Comparison of ENCODE assay signal across 8 mouse cellular contexts in genomic region chr1:21077191-21077590, GRCm38 (mm10). TPM values are rescaled to one million over a fixed set of nuclear protein-coding genes. Genes with fewer than 3 reads are reported as not detected.
DNase-seq lines count a peak whose midpoint lies in the region; ATAC-seq and TF ChIP-seq lines count a peak whose summit lies in the region.

No protein-coding gene starts in this region.

- H3K4me1 ChIP-seq in heart, embryonic 13.5 days = peaks cover 68% of the 10 kb centered on the region
- peaks cover 5% of the 10 kb centered on the region for H3K4me1 ChIP-seq in embryonic facial prominence, embryonic 11.5 days (ENCODE audit: control insufficient read depth, insufficient read depth, low read length)
- H3K4me1 ChIP-seq in intestine, postnatal 0 days (replicated peaks; ENCODE audit: control insufficient read depth, insufficient read depth, low read length) = peaks cover 13% of the 10 kb centered on the region; the same call in 1 of the 2 replicates
- peaks cover 15% of the 10 kb centered on the region for H3K4me1 ChIP-seq in midbrain, embryonic 15.5 days

- peak overlapping the region; percentile 84 for H3K4me2 ChIP-seq in heart, embryonic 13.5 days
- H3K4me2 ChIP-seq in embryonic facial prominence, embryonic 11.5 days (ENCODE audit: low read depth, low read length) = peak overlapping the region; percentile 72; the same call in 1 of the 2 replicates
- peak overlapping the region; percentile 89 for H3K4me2 ChIP-seq in intestine, postnatal 0 days (replicated peaks; ENCODE audit: low read depth)
- H3K4me2 ChIP-seq in midbrain, embryonic 15.5 days = peak overlapping the region; percentile 67

- peak overlapping the region; percentile 88 for H3K9ac ChIP-seq in heart, embryonic 13.5 days
- H3K9ac ChIP-seq in embryonic facial prominence, embryonic 11.5 days (replicated peaks; ENCODE audit: low read length) = no peak overlapping the region
- H3K9ac ChIP-seq in intestine, postnatal 0 days (ENCODE audit: low read depth, low read length) = no peak overlapping the region
- H3K9ac ChIP-seq in midbrain, embryonic 15.5 days = no peak overlapping the region

- intact Hi-C loops in left cerebral cortex, postnatal 14 days (cut with DNase I) = no loop called here

- TF ChIP-seq CTCF in intestine, postnatal 0 days (IDR thresholded peaks at IDR 0.05; ENCODE audit: low read depth) = no peak

- H3K36me3 ChIP-seq in heart, embryonic 13.5 days = no peaks in the 10 kb centered on the region
- H3K36me3 ChIP-seq in embryonic facial prominence, embryonic 11.5 days (replicated peaks; ENCODE audit: control insufficient read depth, insufficient read depth, low read depth, low read length) = no peaks in the 10 kb centered on the region
- no peaks in the 10 kb centered on the region for H3K36me3 ChIP-seq in intestine, postnatal 0 days (ENCODE audit: control insufficient read depth, insufficient read depth)
- no peaks in the 10 kb centered on the region for H3K36me3 ChIP-seq in midbrain, embryonic 15.5 days (replicated peaks)

- 60% methylated on average over 5 of the region's 5 CpGs for WGBS in heart, embryonic 13.5 days
- WGBS in embryonic facial prominence, embryonic 11.5 days = 42% methylated on average over 5 of the region's 5 CpGs
- WGBS in intestine, postnatal 0 days = 54% methylated on average over 5 of the region's 5 CpGs
- 37% methylated on average over 5 of the region's 5 CpGs for WGBS in midbrain, embryonic 15.5 days

- no peaks in the 10 kb centered on the region for H3K9me3 ChIP-seq in heart, embryonic 13.5 days
- H3K9me3 ChIP-seq in embryonic facial prominence, embryonic 11.5 days (replicated peaks; ENCODE audit: control insufficient read depth, low read length) = no peaks in the 10 kb centered on the region
- no peaks in the 10 kb centered on the region for H3K9me3 ChIP-seq in intestine, postnatal 0 days (ENCODE audit: control insufficient read depth)
- no peaks in the 10 kb centered on the region for H3K9me3 ChIP-seq in midbrain, embryonic 15.5 days

- H3K27me3 ChIP-seq in heart, embryonic 13.5 days (replicated peaks) = no peaks in the 10 kb centered on the region
- H3K27me3 ChIP-seq in embryonic facial prominence, embryonic 11.5 days (ENCODE audit: control insufficient read depth, insufficient read depth, low read length) = no peaks in the 10 kb centered on the region
- no peaks in the 10 kb centered on the region for H3K27me3 ChIP-seq in intestine, postnatal 0 days (replicated peaks; ENCODE audit: control insufficient read depth, insufficient read depth, low read length)
- no peaks in the 10 kb centered on the region for H3K27me3 ChIP-seq in midbrain, embryonic 15.5 days (replicated peaks)

- DNase-seq in heart, adult 8-10 months (ENCODE audit: low spot score) = no peak
- peak; percentile 36 for DNase-seq in embryonic facial prominence, embryonic 11.5 days (ENCODE audit: low spot score)
- DNase-seq in spleen, adult 12 weeks (ENCODE audit: low spot score) = no peak
- DNase-seq in left cerebral cortex, postnatal 14 days (ENCODE audit: low spot score in 2 of 2) = no peak
- DNase-seq in thymus, postnatal 10 days (ENCODE audit: low spot score in 2 of 2) = no peak

- peak overlapping the region; percentile 85 for H3K4me3 ChIP-seq in heart, embryonic 13.5 days
- 0 out of 2 replicates have a peak overlapping the region, but pooled peaks have one; percentile 3 for H3K4me3 ChIP-seq in embryonic facial prominence, embryonic 11.5 days (ENCODE audit: low read depth, low read length)
- peak overlapping the region; percentile 78; the same call in 1 of the 2 replicates for H3K4me3 ChIP-seq in intestine, postnatal 0 days (ENCODE audit: low read depth, low read length)
- no peak overlapping the region for H3K4me3 ChIP-seq in midbrain, embryonic 15.5 days

- ATAC-seq in heart, embryonic 13.5 days (ENCODE audit: extremely low read depth, insufficient number of reproducible peaks, low FRiP score, low TSS enrichment) = no peak
- ATAC-seq in embryonic facial prominence, embryonic 11.5 days (replicated peaks; ENCODE audit: insufficient number of reproducible peaks, low FRiP score, low TSS enrichment, low read depth) = no peak
- ATAC-seq in intestine, postnatal 0 days = no peak
- ATAC-seq in midbrain, embryonic 15.5 days (replicated peaks) = no peak

- H3K27ac ChIP-seq in heart, embryonic 13.5 days (replicated peaks) = no peak overlapping the region
- H3K27ac ChIP-seq in embryonic facial prominence, embryonic 11.5 days (replicated peaks; ENCODE audit: low read depth, low read length) = no peak overlapping the region
- H3K27ac ChIP-seq in intestine, postnatal 0 days (ENCODE audit: low read depth, low read length) = no peak overlapping the region
- no peak overlapping the region for H3K27ac ChIP-seq in midbrain, embryonic 15.5 days

RNA-seq across cellular contexts. Expression of gene Tram2, which starts 1.8 kb away (rescaled TPM):
- 4.3 and 4.4 TPM in 2 replicates for polyA plus RNA-seq in heart, embryonic 13.5 days (2015; fragmentation: Nextera tagmentation; extraction: Ambion mirVana)
- total RNA-seq in heart, adult 8-10 months (2022) = 1 to 10 TPM; 4.3 to 5.8 (median 4.9) TPM
- polyA plus RNA-seq in embryonic facial prominence, embryonic 11.5 days (2014; fragmentation: Nextera tagmentation; extraction: Ambion mirVana) = 8.7 and 9.0 TPM in 2 replicates
- polyA plus RNA-seq in intestine, postnatal 0 days (2015; fragmentation: Nextera tagmentation; extraction: Ambion mirVana) = 4.2 and 4.3 TPM in 2 replicates
- polyA plus RNA-seq in midbrain, embryonic 15.5 days (2015; fragmentation: Nextera tagmentation; extraction: Ambion mirVana) = 2.0 and 2.1 TPM in 2 replicates
- total RNA-seq in left cerebral cortex, postnatal 14 days (2021) = 1 to 10 TPM; 2.2 TPM
